Mouse (Mus musculus): ENCODE results near the gene Slc7a7. TPM values are rescaled to one million over a fixed set of nuclear protein-coding genes. Genes with fewer than 3 reads are reported as not detected.

Slc7a7 gene
- polyA plus RNA-seq, 1 experiment: 1.5 TPM

DNA sequence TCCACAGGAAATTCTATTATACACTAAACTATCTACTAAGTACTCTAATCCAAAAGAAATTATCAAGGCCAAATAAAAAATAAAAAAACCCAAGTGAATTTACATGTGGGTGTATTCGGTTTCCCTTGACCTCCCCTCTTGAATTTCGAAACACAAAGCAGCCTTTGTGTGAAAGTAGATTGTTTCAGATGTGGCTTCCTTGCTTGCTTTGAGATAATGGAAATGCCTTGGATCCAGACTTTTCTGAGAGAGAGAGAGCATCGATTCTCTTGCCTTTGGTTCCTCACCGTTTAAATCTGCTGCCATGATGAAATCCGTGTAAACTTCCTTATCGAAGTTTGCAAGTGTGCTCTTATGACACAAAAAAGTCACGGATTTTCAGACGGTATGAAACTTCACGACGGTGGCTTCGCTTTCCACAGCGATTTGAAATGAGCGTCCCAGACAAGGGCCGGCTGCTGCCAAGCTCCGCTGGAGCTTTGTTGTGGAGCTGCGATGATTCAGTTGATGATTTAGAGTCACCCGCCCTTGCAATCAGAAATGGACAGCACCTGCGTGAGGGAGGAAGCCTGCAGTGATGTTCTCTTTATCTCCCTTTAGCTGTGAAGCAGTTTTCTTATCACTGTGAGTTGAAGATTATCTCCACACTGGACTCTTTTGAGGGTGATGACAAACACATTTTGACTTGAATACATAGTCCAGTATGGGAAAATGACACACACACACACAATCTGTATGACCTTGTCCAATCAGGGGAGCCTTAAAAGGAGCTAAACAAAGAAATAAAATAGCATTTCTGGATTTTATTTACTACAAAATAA is 95.8 kb downstream of the Slc7a7 start:
- Histone ChIP-seq H3K4me3 (replicated peaks; ENCODE audit: insufficient read depth, low read depth, low read length) (no peak overlapping the region), H3K4me1 (ENCODE audit: control insufficient read depth, insufficient read depth, low read length) (no peaks in the 10 kb centered on the region), H3K27ac (ENCODE audit: insufficient read depth, low read length) (no peak overlapping the region), H3K27me3 (ENCODE audit: control insufficient read depth, insufficient read depth, low read length) (no peaks in the 10 kb centered on the region)
- WGBS: 54% methylated on average over 18 of the region's 18 CpGs
- TF ChIP-seq CTCF (IDR thresholded peaks at IDR 0.05; ENCODE audit: borderline replicate concordance, insufficient read depth, low read depth, low read length) (no peak), POLR2A (IDR thresholded peaks at IDR 0.05; ENCODE audit: borderline replicate concordance, insufficient read depth, low read length) (no peak)
- DNase-seq: no peak

Other genes starting within 250 kb of the Slc7a7 start
- gene Dad1, start 163.7 kb downstream of the Slc7a7 start, polyA plus RNA-seq (2012; rRNA removed): 238 and 254 TPM in 2 replicates
- 57.6 and 59.2 TPM in 2 replicates for gene Abhd4, start 163.6 kb downstream of the Slc7a7 start, polyA plus RNA-seq (2012; rRNA removed)
- gene Olfr49, start 132.8 kb downstream of the Slc7a7 start, polyA plus RNA-seq (2012; rRNA removed): not detected in 2 replicates
- 87.4 and 95.2 TPM in 2 replicates for gene Oxa1l, start 56.9 kb downstream of the Slc7a7 start, polyA plus RNA-seq (2012; rRNA removed)
- gene Mrpl52, start 9.1 kb upstream of the Slc7a7 start, polyA plus RNA-seq (2012; rRNA removed): 130 and 136 TPM in 2 replicates
- gene Mmp14, start 13.8 kb upstream of the Slc7a7 start, polyA plus RNA-seq (2012; rRNA removed): 14.9 and 15.9 TPM in 2 replicates
- 48.1 and 48.6 TPM in 2 replicates for gene Lrp10, start 46.4 kb upstream of the Slc7a7 start, polyA plus RNA-seq (2012; rRNA removed)
- gene Rem2, start 58.3 kb upstream of the Slc7a7 start, polyA plus RNA-seq (2012; rRNA removed): 13.0 and 14.4 TPM in 2 replicates
- gene Prmt5, start 99.7 kb upstream of the Slc7a7 start, polyA plus RNA-seq (2012; rRNA removed): 60.3 and 64.3 TPM in 2 replicates
- 9.5 and 9.9 TPM in 2 replicates for gene Haus4, start 136.8 kb upstream of the Slc7a7 start, polyA plus RNA-seq (2012; rRNA removed)
- 1.9 TPM in 2 replicates for gene Ajuba, start 159.8 kb upstream of the Slc7a7 start, polyA plus RNA-seq (2012; rRNA removed)
- gene 4931414P19Rik, start 188.2 kb upstream of the Slc7a7 start, polyA plus RNA-seq (2012; rRNA removed): 3.2 and 4.0 TPM in 2 replicates
- gene Psmb5, start 200.2 kb upstream of the Slc7a7 start, polyA plus RNA-seq (2012; rRNA removed): 221 and 225 TPM in 2 replicates
- gene Psmb11, start 203.7 kb upstream of the Slc7a7 start, polyA plus RNA-seq (2012; rRNA removed): 0.10 TPM in 1 of 2 replicates, not detected in the other
- gene Gm17606, start 223.2 kb upstream of the Slc7a7 start, polyA plus RNA-seq (2012; rRNA removed): not detected in 2 replicates
- 7.6 and 10.3 TPM in 2 replicates for gene Cdh24, start 223.6 kb upstream of the Slc7a7 start, polyA plus RNA-seq (2012; rRNA removed)

All from cerebellum, adult 2 months (tissue).